Comparison of ENCODE assay signal across 8 mouse cellular contexts in genomic region chr19:46929044-46929587, GRCm38 (mm10).
DNase-seq lines count a peak whose midpoint lies in the region; ATAC-seq and TF ChIP-seq lines count a peak whose summit lies in the region.

No protein-coding gene starts in this region.

- in situ Hi-C loops in Patski (cut with MboI; ENCODE audit: low pct_unique_long_range_greater_than_20kb), result no loop called here

- no peak overlapping the region for H3K4me2 ChIP-seq in hindbrain, postnatal 0 days (ENCODE audit: low read depth, low read length)
- H3K4me2 ChIP-seq in hindbrain, embryonic 16.5 days (ENCODE audit: low read length), result no peak overlapping the region
- H3K4me2 ChIP-seq in hindbrain, embryonic 12.5 days (replicated peaks), result no peak overlapping the region

- WGBS in hindbrain, postnatal 0 days, result 48% methylated on average over 6 of the region's 6 CpGs
- WGBS in hindbrain, embryonic 16.5 days, result 52% methylated on average over 6 of the region's 6 CpGs
- WGBS in kidney, adult 2 months, result 12% methylated on average over 6 of the region's 6 CpGs
- 78% methylated on average over 6 of the region's 6 CpGs for WGBS in hindbrain, embryonic 12.5 days

- H3K9ac ChIP-seq in hindbrain, postnatal 0 days (replicated peaks; ENCODE audit: low read length), result no peak overlapping the region
- no peak overlapping the region for H3K9ac ChIP-seq in hindbrain, embryonic 16.5 days (ENCODE audit: low read depth, low read length)
- no peak overlapping the region for H3K9ac ChIP-seq in hindbrain, embryonic 12.5 days

- CTCF ChIA-PET in Patski (lab: Charles Lee), result no interaction called here

- H3K4me3 ChIP-seq in hindbrain, postnatal 0 days (ENCODE audit: low read length), result no peak overlapping the region
- H3K4me3 ChIP-seq in hindbrain, embryonic 16.5 days (ENCODE audit: low read length), result no peak overlapping the region
- no peak overlapping the region for H3K4me3 ChIP-seq in kidney, adult 2 months (ENCODE audit: insufficient read depth, low read depth, low read length)
- no peak overlapping the region for H3K4me3 ChIP-seq in hindbrain, embryonic 12.5 days

- no peaks in the 10 kb centered on the region for H3K9me3 ChIP-seq in hindbrain, postnatal 0 days (ENCODE audit: low read length)
- no peaks in the 10 kb centered on the region for H3K9me3 ChIP-seq in hindbrain, embryonic 16.5 days (ENCODE audit: control insufficient read depth, low read length)
- no peaks in the 10 kb centered on the region for H3K9me3 ChIP-seq in hindbrain, embryonic 12.5 days (replicated peaks)

- peak; percentile 75 for DNase-seq in hindbrain, postnatal 0 days (ENCODE audit: low spot score)
- peak; percentile 55 for DNase-seq in Patski (ENCODE audit: low read depth, low spot score)
- DNase-seq in gastrocnemius, postnatal 10 days, result peak; percentile 83
- DNase-seq in kidney, adult 2 months, result peak; percentile 87
- peak; percentile 92 for DNase-seq in lung, postnatal 10 days
- DNase-seq in thymus, postnatal 14 days, result peak; percentile 40

- POLR2A ChIA-PET in Patski (lab: Charles Lee), result no interaction called here

- H3K36me3 ChIP-seq in hindbrain, postnatal 0 days (ENCODE audit: insufficient read depth, low read length), result no peaks in the 10 kb centered on the region
- no peaks in the 10 kb centered on the region for H3K36me3 ChIP-seq in hindbrain, embryonic 16.5 days (ENCODE audit: control insufficient read depth, insufficient read depth, low read length)
- H3K36me3 ChIP-seq in kidney, adult 2 months (ENCODE audit: control insufficient read depth, insufficient read depth, low read length), result no peaks in the 10 kb centered on the region; the same call in 1 of the 2 replicates
- no peaks in the 10 kb centered on the region for H3K36me3 ChIP-seq in hindbrain, embryonic 12.5 days

- TF ChIP-seq POLR2A in kidney, adult 2 months (IDR thresholded peaks at IDR 0.05; ENCODE audit: low read depth, low read length), result no peak

- no peak for TF ChIP-seq CTCF in hindbrain, postnatal 0 days (IDR thresholded peaks at IDR 0.05; ENCODE audit: low read depth)
- no peak for TF ChIP-seq CTCF in Patski (IDR thresholded peaks at IDR 0.05)
- TF ChIP-seq CTCF in kidney, adult 2 months (conservative IDR thresholded peaks at IDR 0.05; ENCODE audit: insufficient read depth, insufficient read length, low read depth, low read length), result no peak

- H3K27ac ChIP-seq in hindbrain, postnatal 0 days, result no peak overlapping the region
- H3K27ac ChIP-seq in hindbrain, embryonic 16.5 days (ENCODE audit: low read depth, low read length), result no peak overlapping the region
- H3K27ac ChIP-seq in kidney, adult 2 months (ENCODE audit: insufficient read depth, low read depth, low read length), result peak overlapping the region; percentile 39
- no peak overlapping the region for H3K27ac ChIP-seq in hindbrain, embryonic 12.5 days

- 0 out of 2 replicates have a peak, but pooled peaks cover 2% of the 10 kb centered on the region for H3K4me1 ChIP-seq in hindbrain, postnatal 0 days (ENCODE audit: insufficient read depth, low read length)
- peaks cover 6% of the 10 kb centered on the region for H3K4me1 ChIP-seq in hindbrain, embryonic 16.5 days (ENCODE audit: control insufficient read depth, insufficient read depth, low read depth, low read length)
- peaks cover 12% of the 10 kb centered on the region for H3K4me1 ChIP-seq in kidney, adult 2 months (ENCODE audit: control insufficient read depth, insufficient read depth, low read length)
- H3K4me1 ChIP-seq in hindbrain, embryonic 12.5 days, result 0 out of 2 replicates have a peak, but pooled peaks cover 6% of the 10 kb centered on the region

- ATAC-seq in hindbrain, postnatal 0 days, result no peak
- ATAC-seq in hindbrain, embryonic 16.5 days, result no peak
- ATAC-seq in Patski, result no peak
- ATAC-seq in hindbrain, embryonic 12.5 days (ENCODE audit: low FRiP score), result no peak

- H3K27me3 ChIP-seq in hindbrain, postnatal 0 days (ENCODE audit: insufficient read depth, low read length), result no peaks in the 10 kb centered on the region
- H3K27me3 ChIP-seq in hindbrain, embryonic 16.5 days (replicated peaks; ENCODE audit: control insufficient read depth, insufficient read depth, low read length), result no peaks in the 10 kb centered on the region
- no peaks in the 10 kb centered on the region for H3K27me3 ChIP-seq in Patski
- H3K27me3 ChIP-seq in kidney, adult 2 months (replicated peaks; ENCODE audit: control insufficient read depth, insufficient read depth, low read length), result no peaks in the 10 kb centered on the region
- no peaks in the 10 kb centered on the region for H3K27me3 ChIP-seq in hindbrain, embryonic 12.5 days

Comparison
In these comparisons a context has a peak if more than half of its experiments do, and no peak if none do; other contexts are left out.
1. DNase-seq: peak in every context shown above with its lines; median percentile 92 in lung, postnatal 10 days; 87 in kidney, adult 2 months; 83 in gastrocnemius, postnatal 10 days; 75 in hindbrain, postnatal 0 days; 55 in Patski; 40 in thymus, postnatal 14 days.